Mouse (Mus musculus): ENCODE measurements around the gene Lonp1.
"Not testable (repeated sequence)": the region's sequence is repeated elsewhere in the genome, so short reads cannot be mapped to it uniquely, and the experiment has no call there.

Gene Lonp1

DNA sequence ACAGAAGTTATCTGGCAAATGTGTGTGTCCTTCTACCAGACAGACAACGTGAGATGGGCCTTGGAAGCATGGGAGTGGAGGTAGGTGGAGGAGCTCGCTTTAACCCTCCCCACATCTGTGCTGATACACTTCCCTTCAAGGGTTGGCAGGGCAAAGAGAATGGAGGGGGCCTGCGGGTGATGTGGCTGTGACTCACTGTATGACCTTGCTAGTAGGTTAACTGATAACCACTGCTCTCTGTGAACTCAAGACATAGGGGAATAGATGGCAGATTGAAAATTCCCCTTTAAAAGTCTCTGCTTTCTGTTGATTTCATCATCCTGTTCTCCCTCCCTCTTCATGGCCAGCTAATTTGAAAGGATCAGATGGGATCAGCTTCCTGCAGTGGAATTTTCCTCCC is 1.2 kb downstream of the Lonp1 start:
- DNase-seq (ENCODE audit: low spot score): no peak

- no peak for DNase-seq (ENCODE audit: low spot score)
These were observed 9.1 kb downstream of the Lonp1 start for GRCm38 (mm10) chr17:56617628-56618027.

- DNase-seq (ENCODE audit: low spot score): no peak
These were observed 10.0 kb downstream of the Lonp1 start for GRCm38 (mm10) chr17:56616725-56617124.

GRCm38 (mm10) chr17:56615792-56616191 is 10.9 kb downstream of the Lonp1 start:
- DNase-seq (ENCODE audit: low spot score): no peak

DNA sequence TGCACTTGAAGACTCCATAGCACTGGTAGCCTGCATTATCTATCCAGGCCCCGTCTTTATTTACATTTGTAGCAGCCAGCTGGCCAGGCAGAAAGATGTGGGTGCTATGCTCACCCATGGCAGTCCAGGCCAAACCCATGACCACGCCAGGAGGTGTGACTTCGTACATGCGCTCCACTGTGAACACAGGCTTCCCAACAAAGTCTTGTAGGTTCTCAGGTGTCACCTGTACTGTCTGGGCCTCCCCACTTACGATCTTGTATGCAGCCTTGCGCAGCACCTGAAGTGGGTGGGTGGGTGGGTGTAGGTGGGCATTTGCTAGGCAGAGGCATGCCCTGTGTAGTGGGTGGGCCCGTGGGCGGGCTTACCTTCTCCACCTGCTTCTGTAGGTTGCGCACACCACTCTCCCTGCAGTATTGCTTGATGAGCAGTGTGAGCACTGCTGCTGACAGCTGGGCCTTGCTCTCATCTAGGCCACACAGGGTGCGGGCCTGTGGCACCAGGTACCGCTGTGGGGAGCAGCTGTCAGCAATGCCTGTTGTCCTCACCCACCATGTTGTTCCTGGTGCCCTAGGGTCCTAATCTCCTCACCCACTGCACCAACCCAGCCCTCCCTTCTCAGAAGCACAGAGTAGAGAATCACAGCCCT is 11.4 kb downstream of the Lonp1 start:
- no peak for DNase-seq (ENCODE audit: low spot score)

DNA sequence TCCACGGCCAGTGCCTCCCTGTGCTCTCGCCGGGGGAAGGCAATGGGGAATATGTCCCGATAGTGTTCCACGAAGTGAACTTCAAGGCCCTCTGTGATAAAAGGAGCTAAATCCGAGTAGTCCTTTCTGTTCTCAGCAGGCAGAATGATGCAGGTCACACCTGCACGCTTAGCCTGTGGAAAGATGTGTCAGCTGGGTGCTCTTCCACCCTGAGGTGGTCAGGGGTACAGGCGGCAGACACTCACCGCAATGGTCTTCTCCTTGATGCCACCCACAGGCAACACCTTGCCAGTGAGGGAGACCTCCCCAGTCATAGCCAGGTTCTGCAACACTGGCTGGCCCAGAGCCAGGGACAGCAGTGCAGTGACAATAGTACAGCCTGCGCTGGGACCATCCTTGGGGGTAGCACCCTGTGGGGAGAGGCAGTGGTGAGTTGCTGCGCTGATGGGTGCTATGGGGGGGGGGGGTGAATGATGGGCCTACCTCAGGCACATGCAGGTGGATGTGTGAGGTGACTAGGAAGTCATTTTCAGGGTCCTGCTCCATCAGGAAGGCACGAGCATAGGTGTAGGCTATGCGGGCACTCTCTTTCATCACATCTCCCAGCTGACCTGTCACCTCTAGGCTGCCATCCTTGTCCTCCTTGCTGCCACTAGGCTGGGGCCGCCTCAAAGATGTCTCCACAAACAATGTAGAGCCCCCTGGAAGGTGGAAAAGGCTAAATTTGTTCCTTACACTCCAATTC is 12.1 kb downstream of the Lonp1 start:
- no peak for DNase-seq (ENCODE audit: low spot score)

- not testable (repeated sequence) for DNase-seq (ENCODE audit: low spot score)
These were observed 12.8 kb downstream of the Lonp1 start for GRCm38 (mm10) chr17:56613893-56614292.

GRCm38 (mm10) chr17:56613236-56613844 is 13.3 kb downstream of the Lonp1 start, which contains the start of gene Rpl36:
Gene Rpl36, plus strand, starts transcription at chr17:56613416.
- DNase-seq (ENCODE audit: low spot score): peak; percentile 93

GRCm38 (mm10) chr17:56612565-56612939 is 14.1 kb downstream of the Lonp1 start:
- DNase-seq (ENCODE audit: low spot score): not testable (repeated sequence)

DNA sequence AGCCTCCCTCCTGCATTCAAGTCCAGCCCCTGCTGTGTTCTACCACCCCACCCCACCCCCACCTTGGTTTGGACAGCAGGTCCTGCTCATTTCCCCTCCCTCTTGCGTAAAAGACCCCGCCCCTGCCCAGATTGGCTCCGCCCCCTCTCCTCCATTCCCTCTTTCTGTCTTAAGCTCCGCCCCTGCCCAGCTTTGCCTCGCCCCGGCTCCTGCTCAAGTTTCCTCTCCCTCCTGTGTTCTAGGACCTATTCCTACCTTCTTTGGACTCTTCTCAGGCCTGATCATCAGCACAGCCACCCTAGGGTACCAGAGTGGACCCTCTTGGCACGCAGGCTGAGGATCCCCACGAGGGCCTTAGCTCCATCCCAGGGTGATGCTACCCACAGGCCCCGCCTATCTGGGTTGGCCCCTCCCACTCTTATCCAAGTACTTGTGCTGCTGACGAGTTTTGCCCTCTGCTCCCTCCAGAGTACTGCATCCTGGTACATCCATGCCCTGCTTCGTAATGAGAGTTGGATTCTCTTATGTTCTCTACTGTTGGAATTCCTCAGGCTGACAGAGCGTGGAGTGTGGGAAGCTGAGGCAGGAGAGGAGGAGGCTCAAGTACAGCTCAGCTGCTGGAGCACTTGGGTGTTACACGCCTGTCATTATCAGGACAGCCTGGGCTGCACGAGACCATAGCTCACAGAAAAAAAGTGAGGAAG is 14.7 kb downstream of the Lonp1 start:
- no peak for DNase-seq (ENCODE audit: low spot score)

DNA sequence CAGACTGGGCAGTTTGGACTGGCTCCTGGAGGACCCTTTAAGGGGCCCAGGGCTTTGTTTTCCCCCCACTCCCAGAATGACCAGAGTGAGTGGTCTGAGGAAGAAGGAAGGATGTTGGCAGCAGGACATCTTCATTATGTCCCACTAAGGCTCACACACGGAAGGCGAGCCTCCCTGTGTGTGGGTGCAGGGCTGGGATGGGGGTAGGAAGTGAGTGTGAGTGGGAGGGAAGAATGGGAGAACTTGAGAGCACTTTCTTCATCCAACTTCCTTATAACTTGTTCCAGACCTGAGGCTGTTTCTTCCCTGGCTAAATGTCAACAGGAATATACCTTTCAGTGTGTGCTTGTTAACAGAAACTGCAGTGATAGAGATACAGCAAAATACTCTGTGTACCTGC is 15.4 kb downstream of the Lonp1 start:
- no peak for DNase-seq (ENCODE audit: low spot score)

- peak; percentile 97 for DNase-seq (ENCODE audit: low spot score)
These were observed 17.1 kb downstream of the Lonp1 start, which contains the start of gene 2410015M20Rik for GRCm38 (mm10) chr17:56609452-56610171. Gene 2410015M20Rik, minus strand, starts transcription at chr17:56609771.

DNA sequence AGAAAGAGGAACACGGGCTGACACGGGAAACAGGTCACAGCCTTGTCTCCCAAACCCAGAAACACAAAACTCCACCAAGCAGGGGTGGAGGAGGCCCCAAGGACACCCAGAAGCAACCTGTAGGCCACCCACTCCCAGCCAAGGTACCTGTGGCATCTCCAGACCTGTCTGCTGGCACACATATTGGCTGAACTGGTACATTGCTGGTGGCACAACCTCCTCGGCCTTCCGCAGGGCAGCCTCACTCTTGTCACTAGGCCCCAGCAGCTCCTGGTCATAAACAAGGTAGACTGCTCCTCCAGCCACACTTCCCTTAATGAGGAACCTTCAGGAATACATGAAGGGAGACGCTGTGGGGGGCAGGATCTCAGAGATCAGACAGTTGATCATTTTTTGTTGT is 18.0 kb downstream of the Lonp1 start:
- no peak for DNase-seq (ENCODE audit: low spot score)

DNA sequence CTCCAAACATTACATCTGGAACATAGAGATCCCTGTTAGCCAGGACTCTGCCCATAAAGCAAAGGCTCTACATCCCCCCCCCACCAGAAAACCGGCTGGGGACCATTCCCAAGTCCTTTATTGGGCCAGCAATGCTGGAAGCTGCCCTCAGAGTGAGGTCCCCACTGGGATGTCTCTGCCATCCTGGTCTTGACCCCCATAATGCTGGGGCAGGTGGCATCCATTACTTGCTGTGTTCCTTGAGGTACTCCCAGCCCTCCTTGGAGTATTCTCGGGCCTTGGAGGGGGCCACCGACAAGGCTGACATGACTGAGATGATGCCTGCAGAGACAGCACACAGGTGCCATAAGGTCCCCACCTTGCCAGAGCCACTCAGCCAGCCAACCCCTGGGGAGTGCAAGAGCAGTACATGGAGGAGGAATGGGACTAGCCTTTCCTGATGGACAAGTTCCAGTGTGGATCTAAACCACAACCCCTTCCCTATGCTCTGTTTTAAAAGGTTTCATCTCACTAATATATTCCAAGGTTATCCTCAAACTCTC is 19.1 kb downstream of the Lonp1 start:
- DNase-seq (ENCODE audit: low spot score): no peak

DNA sequence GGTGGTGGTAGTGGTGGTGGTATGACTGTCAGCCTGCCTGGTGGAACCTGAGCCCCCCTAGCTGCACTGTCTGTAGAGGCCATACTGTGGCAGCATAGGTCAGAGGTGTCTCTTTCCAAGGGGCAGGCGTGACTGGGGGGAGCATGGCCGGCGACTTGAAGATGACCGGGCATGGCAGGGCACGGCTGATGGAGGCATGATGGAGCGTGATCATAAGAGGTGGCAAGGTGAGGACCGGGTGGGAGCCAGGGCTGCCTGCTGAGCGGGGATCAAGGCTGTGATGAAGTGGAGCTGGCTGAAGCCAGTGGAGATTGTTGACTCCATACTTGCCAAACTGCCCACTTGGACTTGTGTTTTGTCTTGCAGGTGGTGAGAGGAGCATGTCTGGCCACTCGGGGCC is 21.3 kb downstream of the Lonp1 start:
- DNase-seq (ENCODE audit: low spot score): no peak

DNA sequence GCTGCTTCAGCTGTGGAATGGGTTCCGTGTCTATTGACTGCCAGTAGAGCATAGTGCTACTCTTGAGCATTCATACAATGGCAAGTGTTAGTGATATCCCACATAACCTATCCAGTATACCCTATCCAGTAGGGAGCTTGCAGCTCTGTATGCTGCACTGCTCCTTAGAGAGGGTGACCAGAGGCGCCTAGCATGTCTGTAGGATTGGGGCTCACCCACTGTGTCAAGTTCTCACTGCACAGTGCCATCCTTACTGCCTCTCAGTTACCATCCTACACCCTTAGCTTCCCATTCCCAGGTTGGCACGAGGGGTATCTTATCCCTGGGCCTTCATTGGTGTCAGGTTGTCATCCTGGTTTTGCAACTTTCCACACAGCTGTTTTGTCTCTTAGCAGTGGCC is 22.3 kb downstream of the Lonp1 start:
- no peak for DNase-seq (ENCODE audit: low spot score)

GRCm38 (mm10) chr17:56604070-56604380 is 22.7 kb downstream of the Lonp1 start:
- DNase-seq (ENCODE audit: low spot score): no peak

DNA sequence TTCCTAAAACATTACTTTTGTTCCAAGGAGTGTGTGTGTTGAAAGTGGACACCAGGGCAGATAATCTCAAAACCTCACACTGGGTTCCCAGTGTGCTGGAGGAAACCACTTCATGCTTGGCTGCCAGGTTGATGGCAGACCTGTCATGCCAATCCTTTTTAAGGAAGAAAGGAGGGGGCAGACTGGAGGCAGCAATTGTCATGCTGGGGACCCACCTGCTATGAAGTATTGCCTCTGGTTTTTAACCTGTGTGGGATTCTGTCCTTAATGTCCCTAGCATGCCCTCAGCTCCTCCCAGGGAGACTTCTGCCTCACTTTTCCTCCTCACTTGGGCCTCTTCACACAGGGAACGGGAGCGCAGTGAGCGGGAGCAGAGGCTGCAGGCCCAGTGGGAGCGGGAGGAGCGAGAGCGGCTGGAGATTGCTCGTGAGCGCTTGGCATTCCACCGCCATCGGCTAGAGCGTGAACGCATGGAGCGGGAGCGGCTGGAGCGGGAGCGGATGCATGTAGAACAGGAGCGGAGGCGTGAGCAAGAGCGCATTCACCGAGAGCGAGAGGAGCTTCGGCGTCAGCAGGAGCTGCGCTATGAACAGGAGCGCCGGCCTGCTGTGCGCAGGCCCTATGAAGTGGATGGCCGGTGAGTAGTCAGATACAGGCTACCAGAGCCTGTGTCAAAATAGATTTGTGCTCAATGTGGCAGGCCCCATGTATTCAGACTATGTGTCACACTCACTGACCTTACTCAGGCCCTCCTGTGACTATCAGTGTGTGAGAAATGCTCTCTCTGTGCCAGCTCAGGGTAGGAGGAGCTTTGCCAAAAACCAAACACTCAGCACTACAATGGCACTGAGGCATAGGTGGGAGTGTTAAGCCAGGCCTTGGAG is 23.3 kb downstream of the Lonp1 start:
- DNase-seq (ENCODE audit: low spot score): no peak

DNA sequence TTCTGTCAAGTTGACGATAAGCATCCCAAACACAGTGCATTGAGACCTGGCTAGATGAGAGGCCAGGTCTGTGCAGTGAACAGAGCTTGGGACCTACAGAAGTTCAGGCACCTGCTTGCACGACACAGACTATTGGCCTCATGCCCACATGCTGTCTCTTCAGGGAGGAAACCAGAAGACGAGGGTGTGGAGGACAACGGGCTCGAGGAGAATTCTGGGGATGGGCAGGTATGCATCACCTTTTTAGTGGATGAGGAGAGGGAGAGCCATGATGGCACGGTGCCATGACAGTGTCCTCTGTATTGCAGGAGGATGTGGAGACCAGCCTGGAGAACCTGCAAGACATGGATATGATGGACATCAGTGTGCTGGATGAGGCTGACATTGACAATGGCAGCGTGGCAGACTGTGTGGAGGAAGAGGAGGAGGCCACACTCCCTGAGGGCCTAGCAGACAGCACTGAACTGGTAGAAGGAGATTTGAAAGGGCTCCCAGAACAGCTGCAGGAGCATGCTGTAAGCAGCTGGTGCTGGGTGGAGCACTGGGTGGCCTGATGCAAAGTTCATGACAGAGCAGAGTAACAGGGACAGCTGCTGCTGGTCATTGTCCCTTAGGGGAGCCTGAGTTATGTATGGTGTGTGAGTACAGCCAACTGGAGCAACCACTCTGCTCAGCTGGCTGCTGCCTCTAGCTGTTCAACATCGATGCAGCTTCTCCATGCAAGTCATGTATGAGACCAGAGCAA is 33.0 kb downstream of the Lonp1 start:
- no peak for DNase-seq (ENCODE audit: low spot score)

DNA sequence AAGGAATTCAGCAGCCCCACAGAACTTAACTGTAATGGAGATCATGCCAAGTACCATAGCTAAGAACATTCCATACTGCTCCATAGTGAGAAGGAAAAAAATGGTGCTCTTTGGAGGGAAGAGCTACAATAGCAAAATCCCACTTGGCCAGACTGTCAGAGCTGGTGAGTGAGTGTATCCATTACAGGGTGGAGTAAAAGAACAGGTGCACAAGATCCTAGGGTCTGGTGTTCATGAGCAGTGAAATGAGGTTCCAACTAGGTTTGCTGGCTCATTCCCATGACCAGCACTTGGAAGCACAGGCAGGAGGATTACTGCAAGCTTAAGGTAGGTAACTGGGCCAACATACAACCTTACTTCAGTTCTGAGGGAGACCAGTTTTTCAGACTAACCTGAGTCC is 34.1 kb downstream of the Lonp1 start:
- no peak for DNase-seq (ENCODE audit: low spot score)

Data from left cerebral cortex, adult 11 months (tissue).